Mouse (Mus musculus) bone marrow, adult 2 months (tissue): ENCODE results near the gene Unc13d.

Experiments used
- CTCF ChIP-seq: fragments of 200-500 bp; IDR thresholded peaks from 2 replicates; pipeline ENCODE4 v1.5.1; 2011; ENCODE audit warnings: low read length, control low read depth; ENCODE audit not compliant: control insufficient read depth, insufficient read depth
- POLR2A ChIP-seq: fragments of 200-500 bp; IDR thresholded peaks from 2 replicates; pipeline ENCODE4 v1.6.1; 2011; ENCODE audit warnings: low read depth, mild to moderate bottlenecking, control low read depth, low read length, borderline replicate concordance; ENCODE audit not compliant: control insufficient read depth

DNA sequence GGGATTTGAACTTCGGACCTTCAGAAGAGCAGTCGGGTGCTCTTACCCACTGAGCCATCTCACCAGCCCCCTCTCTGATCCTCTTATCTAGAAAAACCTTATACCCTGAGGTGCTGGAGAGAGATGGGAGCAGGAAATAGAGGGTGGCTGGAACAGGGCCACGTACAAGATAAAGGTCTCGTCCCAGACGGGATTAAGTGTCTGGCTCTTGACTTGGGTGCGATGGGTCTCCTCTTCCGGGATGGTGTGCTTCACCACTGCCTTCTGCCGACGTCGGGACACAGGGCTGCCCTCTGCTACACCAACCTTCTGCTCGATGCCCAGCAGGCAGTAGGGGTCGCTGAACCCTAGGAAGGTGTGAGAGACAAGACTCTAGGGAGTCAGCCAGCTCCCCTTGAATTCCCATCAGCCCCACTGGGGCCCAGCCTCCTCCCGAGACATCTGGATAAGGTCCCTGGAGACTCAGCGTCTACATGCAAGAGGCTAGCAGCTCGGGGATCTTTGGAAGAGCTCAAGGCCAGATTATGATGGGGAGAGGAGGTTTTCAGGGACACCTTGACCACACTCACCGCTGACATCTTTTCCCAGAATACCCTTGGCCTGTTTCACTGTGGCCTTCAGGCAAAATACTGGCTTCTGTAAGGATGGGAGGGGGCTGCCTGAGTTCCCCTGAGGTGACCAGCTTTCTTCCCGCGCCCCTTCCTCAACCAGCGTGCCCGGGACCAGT lies 2.1 kb downstream of the Unc13d start:
- no peak for TF ChIP-seq CTCF
- TF ChIP-seq POLR2A = 0 out of 2 replicates have a peak, but pooled peaks have one; percentile 25
